Mouse (Mus musculus) B cell, adult 62 days (primary cell): Measurements from ENCODE around the gene Gm21310. TPM values are rescaled to one million over a fixed set of nuclear protein-coding genes. Genes with fewer than 3 reads are reported as not detected.

Experiments
- total RNA-seq: library from RNA; stranded (reverse); gene quantifications from 4 replicates; pipeline ENCODE4 v1.2.4, GENCODE M21; 2023

Gm21310 gene
- not detected in 4 replicates for total RNA-seq

DNA sequence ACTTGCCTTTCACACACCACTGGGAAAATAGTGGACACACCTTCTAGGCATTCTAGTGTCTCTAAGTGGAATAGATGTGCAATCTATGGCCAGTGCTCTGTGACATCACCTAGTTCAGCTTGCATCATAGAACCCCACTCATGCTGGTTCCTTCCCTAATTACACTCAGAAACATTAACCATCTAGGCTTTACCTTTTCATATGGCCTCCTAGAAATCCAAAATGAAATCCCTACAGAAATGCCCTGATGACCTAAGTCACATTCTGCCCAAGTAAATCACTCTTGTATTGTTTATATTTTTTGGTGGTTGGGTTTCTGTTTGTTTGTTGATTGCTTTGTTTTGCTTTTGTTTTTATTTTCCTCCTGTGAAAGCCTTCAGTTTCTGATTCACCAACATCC is at the start of gene Gm21310:
Gm21310 (minus strand) TSS at position 101 of the 400 bp plus-strand sequence.

Other genes starting within 250 kb of the Gm21310 start
- gene Gm20834, start 177.4 kb upstream of the Gm21310 start, total RNA-seq: not detected in 4 replicates